Mouse (Mus musculus) left cerebral cortex, postnatal 36 days (tissue): Measurements from ENCODE around the gene Fcnb. TPM values are rescaled to one million over a fixed set of nuclear protein-coding genes. Genes with fewer than 3 reads are reported as not detected.
A peak's percentile ranks its signal among the peaks of the same experiment; 100 is the strongest.

Experiments
- DNase-seq, 2 experiments: peaks; one replicate each; pipeline ENCODE4 v3.0.0; 2021 to 2022; ENCODE audit warnings: low spot score in 2 of 2, mixed read lengths in 1 of 2
- intact Hi-C: fragments of 180-260 bp; cut with DNase I; formaldehyde crosslinking; loops from one replicate; pipeline ENCODE4 v1.15.1; 2025
- total RNA-seq, 2 experiments: library from RNA; stranded (reverse); gene quantifications; 2 replicates each; pipeline ENCODE4 v1.2.3; 2021

Fcnb gene
- total RNA-seq, 2 experiments from 2014 or later = not detected

- intact Hi-C loops = no loop called here
Observed at GRCm38 (mm10) chr2:28090299-28091008, 5.8 kb upstream of the Fcnb start.

GRCm38 (mm10) chr2:28089095-28089494 lies 4.4 kb upstream of the Fcnb start:
- intact Hi-C loops = no loop called here
- no peak for DNase-seq

More at GRCm38 (mm10) chr2:28090299-28091008, 5.8 kb upstream of the Fcnb start:
- DNase-seq = no peak

DNA sequence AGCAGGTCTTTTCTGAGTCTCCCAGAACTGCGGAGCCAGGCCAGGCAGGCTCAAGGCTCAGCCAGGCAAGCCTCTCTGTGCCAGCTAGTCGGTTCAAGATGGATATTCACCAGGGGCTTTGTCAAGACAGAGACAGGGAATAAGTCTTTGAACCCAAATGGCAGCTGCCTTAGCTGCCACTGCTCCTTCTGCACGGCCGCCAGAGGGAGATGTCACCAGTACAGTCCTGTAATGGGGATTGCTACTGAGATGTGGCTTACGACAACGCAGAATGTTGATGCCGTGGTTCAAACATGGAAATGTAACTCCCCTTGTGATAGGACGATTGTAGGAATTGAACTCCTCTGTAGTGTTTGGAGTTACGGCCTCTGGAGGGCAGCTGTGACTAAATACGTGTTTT lies 1.4 kb upstream of the Fcnb start:
- intact Hi-C loops = no loop called here
- DNase-seq = no peak

- DNase-seq = no peak
Observed at GRCm38 (mm10) chr2:28075616-28076187, 9.0 kb downstream of the Fcnb start.

GRCm38 (mm10) chr2:28068537-28068878 lies 16.2 kb downstream of the Fcnb start:
- intact Hi-C loops = loop anchor here (1.0 to 10.0 kb wide), 4 partner anchors 101 to 349 kb away; partner anchors contain the start of gene Olfm1
- DNase-seq = peak; percentile 91 to 94

More at GRCm38 (mm10) chr2:28075616-28076187, 9.0 kb downstream of the Fcnb start:
- intact Hi-C loops = no loop called here

DNA sequence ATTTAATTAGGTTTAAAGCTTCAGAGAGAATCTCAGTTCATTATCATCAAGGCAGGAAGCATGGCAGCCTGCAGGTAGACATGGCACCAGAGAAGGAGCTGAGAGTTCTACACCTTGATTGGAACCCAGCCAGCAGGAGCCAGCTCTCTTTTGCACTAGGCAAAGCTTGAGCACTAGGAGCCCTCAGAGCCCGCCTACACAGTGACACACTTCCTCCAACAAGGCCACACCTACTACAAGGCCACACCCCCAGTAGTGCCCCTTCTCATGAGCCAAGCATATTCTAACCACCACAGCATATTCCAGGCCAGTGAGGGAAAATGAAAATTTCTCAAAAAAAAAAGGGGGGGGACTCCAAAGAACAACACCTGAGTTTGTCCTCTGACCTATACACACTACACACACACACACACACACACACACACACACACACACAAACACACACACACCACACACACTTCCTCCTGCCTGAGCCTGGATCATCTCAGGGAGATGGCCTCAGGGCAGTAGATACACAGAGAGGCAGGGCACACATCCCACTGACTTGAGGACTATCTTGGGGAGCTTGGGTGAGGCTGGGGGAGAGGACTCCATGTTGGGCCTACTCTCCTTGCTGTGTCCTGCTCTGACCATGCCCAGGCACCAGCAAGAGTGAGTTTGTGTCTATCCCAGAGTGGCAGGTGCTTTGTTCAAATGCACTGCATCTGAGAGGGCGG lies 16.7 kb downstream of the Fcnb start:
- intact Hi-C loops = loop anchor here (1.0 to 10.0 kb wide), 4 partner anchors 101 to 349 kb away; partner anchors contain the start of gene Olfm1

DNA sequence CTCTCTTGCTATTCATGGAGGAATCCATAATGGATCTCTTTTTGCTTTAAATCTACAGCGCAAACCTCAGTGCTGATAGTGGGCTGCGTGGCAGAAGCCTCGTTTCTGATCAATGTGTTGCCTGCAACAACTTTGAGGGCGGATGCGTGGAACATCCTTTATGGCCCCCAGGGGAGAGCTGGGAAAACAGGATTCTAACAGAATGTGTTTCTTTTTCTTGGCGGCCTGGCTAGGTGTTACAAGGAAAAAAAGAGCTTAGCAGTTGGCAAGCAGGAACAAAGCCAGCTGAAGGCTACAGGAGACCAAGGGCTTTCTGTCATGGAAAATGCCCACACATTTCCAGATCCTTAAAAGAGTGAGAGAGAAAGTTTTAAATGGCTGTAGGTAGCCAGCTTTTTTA lies 17.5 kb downstream of the Fcnb start:
- peak; percentile 66 to 74 for DNase-seq
- intact Hi-C loops = loop anchor here (5.0 to 10.0 kb wide), 3 partner anchors 125 to 350 kb away; partner anchors contain the start of gene Olfm1

More for the DNA sequence above, 16.7 kb downstream of the Fcnb start:
- no peak for DNase-seq

- intact Hi-C loops = loop anchor here (5.0 to 10.0 kb wide), 3 partner anchors 126 to 351 kb away; partner anchors contain the start of gene Olfm1
- no peak for DNase-seq
Observed at GRCm38 (mm10) chr2:28066686-28067085, 18.0 kb downstream of the Fcnb start.

DNA sequence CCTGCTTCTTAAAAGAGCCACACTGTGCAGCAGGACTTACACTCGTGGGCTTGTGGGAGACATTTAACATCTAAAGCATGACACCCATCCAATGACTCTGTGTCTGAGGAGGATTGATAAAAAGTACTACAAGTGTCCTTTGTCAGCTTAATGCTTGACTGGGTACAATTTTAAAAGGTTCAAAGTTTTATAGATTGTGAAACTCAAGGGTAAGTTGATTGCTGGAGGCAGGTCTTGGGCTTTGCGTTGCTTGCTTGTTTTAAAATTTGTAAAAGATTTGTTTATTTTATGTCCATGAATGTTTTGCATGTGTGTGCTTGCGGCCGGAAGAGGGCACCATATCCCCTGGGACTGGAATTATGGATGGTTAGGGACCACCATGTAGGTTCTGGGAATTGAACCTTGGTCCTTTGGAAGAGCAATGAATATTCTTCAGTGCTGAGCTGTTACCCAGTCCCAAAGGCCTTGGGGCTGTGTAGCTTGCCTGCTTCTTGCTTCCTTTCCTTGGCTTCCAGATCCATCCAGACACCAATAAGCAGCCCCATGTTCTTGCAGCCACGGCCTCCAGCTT lies 19.5 kb downstream of the Fcnb start:
- intact Hi-C loops = loop anchor here (5.0 to 10.0 kb wide), 3 partner anchors 127 to 352 kb away; partner anchors contain the start of gene Olfm1
- no peak for DNase-seq

DNA sequence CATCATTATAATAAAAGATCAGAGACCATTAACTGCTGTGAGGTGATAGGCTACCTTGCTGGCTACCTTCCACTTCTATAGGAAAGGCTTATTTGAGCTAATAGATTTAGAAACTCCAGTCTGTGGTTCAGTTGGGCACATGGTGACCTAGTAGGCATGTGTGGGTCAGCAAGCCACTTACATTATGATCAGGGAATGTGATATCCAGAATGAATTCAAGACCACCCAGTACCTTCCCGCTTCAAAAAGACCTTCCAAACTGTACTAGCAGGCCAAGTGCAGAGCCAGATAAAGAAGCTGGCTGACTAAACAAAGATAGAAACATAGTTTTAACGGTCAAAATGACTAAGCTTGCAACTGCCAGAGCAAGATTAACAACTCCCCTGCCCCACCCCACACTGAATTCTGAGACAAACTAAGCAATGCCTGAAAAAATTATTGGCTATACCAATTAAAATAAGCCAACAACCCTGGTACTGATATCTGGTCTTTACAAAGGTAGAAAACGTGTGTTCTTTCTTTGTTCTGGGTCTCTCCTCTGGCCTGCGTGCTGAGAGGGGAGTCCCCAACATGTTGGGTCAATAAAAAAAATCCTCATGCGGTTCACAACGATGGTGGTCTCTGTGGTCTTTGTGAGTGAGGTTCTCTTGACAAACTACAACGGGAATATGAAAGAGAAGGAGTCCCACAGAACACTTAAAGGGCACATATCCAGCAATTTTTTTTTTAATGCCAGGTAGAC lies 20.2 kb downstream of the Fcnb start:
- intact Hi-C loops = loop anchor here (5.0 to 10.0 kb wide), 3 partner anchors 128 to 353 kb away; partner anchors contain the start of gene Olfm1
- no peak for DNase-seq

GRCm38 (mm10) chr2:28063711-28064338 lies 20.9 kb downstream of the Fcnb start:
- no peak for DNase-seq
- intact Hi-C loops = loop anchor here (10.0 kb wide), 1 partner anchor 129 kb away; no protein-coding TSS in a partner anchor

- intact Hi-C loops = loop anchor here (10.0 kb wide), 1 partner anchor 125 kb away; no protein-coding TSS in a partner anchor
- no peak for DNase-seq
Observed at GRCm38 (mm10) chr2:28059922-28060321, 24.8 kb downstream of the Fcnb start.

- DNase-seq = no peak
- intact Hi-C loops = no loop called here
Observed at GRCm38 (mm10) chr2:28047092-28047491, 37.6 kb downstream of the Fcnb start.

DNA sequence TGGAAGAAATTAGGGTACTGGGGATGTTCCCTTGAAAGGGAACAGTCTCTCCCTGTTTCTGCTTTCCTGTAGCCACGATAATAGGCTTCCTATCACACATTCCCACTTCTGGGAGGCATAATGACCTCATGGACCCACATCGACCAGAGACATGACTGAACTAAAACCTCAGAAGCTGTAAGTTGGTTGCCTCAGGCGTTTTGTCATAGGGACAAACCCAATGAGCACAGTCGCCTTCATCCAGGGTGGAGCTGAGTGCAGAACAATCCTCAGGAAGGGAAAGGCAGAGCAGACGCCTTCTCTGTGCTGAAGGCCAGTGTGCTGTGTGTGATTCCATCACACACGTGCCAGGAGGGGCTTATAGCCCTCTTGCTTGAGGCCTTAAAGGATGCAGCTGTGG lies 38.4 kb downstream of the Fcnb start:
- DNase-seq = no peak
- intact Hi-C loops = no loop called here

DNA sequence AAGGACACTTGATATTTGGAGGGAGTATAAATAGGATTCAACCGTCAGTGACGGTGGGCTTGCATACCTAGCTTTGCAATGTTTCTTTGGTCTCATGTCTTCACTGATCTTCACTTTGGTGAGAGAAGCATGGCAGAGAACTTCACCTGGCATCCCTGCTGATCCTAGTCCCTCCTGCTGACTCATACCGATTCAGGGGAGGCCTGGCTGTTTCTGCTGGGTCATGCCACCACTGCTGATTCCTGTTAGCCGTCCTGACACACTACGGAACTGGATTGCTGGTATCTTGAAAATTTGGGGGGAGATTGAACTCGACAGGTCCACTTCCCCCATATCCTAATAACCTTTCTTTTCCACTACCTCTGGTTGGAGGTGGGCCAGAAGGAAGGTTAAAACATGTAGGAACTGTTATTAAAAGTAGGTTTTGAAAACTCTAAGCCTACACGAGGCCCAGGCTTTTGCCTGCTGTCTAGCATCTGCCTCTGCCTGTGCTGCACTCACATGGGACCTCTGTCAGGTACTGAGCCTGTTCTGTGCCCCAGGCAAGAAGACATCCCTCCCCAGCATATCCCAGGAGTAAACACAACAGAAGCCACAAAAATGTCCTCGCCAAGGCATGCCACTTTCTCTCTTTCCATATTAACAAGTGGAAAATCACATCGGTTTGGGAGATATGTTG lies 39.6 kb downstream of the Fcnb start:
- no peak for DNase-seq

GRCm38 (mm10) chr2:28040466-28040865 lies 44.2 kb downstream of the Fcnb start:
- DNase-seq = no peak
- intact Hi-C loops = no loop called here

More for the DNA sequence above, 39.6 kb downstream of the Fcnb start:
- intact Hi-C loops = no loop called here

DNA sequence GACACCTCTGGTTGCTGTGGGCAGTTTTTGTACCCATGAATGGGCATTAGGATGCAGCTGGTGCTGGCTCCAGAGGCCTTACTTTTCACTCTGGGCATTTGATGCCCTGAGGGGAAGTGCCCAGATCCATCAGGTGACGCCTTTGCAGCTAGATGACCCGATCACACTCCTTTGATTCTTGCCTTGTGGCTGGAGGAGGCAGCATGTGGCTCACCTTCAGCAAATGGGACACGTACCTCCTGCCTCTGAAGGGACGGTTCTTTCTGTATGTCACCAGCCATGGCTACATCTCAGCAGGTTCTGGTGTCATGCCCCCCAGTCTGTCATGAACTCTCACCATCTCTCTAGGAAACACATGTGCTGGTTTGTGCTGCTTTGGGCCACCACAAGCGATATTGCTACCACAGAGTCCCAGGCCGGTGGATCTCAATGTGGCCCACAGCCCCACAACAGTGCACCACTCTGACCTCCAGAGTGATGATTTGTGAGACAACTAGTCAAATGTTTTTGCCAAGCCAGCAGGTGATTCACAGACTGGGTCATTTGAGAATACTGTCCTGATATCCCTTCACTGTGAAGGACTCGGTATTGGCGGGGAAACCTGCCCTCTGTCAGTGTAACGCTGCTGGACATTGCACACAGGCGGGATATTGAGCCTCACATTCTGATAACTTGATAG lies 44.9 kb downstream of the Fcnb start:
- intact Hi-C loops = no loop called here
- no peak for DNase-seq
